Mouse (Mus musculus): ENCODE measurements at regions not wholly inside any gene's neighbourhood (a gene's known extent, or its start where the extent isn't known, plus 50 kb on each side); places are given as distances from the start of the nearest gene placed in this dataset.

DNA sequence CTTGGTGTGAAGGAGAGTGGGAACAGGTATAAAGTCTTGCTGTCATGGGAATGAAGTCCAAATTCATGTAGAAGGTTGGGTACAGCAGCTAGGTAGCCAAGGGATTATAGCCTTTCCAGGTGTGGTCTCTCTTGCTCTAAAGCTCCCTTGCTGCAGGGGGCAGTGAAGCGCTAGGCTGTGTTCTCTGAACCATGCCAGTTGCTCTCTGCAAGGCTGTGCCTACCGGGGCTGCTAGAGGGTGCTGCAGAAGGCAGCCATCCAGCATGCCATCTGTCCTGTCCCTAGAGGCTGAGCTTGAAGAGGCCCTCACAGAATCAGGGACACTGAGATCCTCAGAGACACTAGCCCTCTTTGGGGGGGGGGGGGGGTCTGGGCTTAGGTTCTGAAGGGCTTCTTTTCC, 50.6 kb upstream of the Shank2 start:
- peak; percentile 21 for DNase-seq

All from layer of hippocampus, adult 9-11 months (tissue).